Mouse (Mus musculus) cerebral cortex, adult 2 months (tissue): ENCODE data around the gene Hdgfl2.

Source experiments
- WGBS: fragments of 180-500 bp; shearing (Covaris S2); methylation state at CpG from one replicate; pipeline ENCODE4 v1.1.7; 2018; 5-methylcytosine and 5-hydroxymethylcytosine counted together

Hdgfl2 gene

DNA sequence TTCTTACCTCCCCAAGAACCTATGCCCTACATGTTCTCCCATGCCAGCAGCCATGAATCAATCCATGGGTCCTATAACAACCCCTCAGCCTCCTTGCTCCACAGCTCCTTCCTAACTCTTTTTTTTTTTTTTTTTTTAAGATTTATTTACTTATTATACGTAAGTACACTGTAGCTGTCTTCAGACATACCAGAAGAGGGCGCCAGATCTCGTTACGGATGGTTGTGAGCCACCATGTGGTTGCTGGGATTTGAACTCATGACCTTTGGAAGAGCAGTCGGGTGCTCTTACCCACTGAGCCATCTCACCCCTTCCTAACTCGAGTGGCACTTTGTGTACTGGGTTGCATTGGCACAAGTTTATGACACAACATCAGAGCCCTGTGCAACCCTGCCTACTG lies 13.7 kb upstream of the Hdgfl2 start:
- 76% methylated on average over 6 of the region's 6 CpGs for whole genome bisulfite sequencing

- 96% methylated on average over 14 of the region's 14 CpGs for WGBS
Observed at GRCm38 (mm10) chr17:56069066-56069465, 10.4 kb upstream of the Hdgfl2 start.

GRCm38 (mm10) chr17:56072243-56072642 lies 7.2 kb upstream of the Hdgfl2 start:
- 87% methylated on average over 5 of the region's 5 CpGs for WGBS

DNA sequence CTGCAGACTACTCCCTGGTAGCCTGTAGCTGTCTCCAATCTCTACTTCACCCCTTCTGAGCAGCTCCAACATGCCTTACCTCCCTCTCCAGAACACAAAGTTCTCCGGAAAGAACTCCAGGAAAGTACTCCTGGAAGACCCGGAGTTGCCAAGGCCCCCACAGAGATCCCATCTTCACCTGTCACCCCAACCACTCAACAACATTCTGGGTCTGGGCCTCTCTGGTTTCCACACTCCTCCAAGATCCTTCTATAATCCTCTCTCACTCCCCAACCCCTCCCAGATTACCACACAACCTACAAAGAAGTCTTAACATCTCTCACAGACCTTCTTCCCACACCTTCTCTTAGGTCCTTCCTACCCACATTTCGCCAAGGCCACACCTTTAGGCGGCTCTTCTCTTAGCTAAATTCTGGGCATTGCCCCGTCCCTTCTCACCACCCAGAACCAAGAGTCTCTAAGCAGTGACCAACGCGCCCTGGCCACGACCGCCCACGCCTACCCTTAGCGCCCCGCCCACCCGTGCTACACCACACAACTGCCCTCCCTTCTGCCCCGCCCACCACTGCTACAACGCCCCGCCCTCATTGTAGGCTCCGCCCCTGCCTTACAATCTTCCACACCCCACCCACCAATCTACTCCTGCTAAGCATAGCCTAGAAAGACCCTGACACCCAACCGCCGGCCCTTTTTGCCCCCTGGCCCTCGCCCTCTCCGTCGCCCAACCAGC lies 5.2 kb upstream of the Hdgfl2 start:
- 8% methylated on average over 22 of the region's 22 CpGs for WGBS

DNA sequence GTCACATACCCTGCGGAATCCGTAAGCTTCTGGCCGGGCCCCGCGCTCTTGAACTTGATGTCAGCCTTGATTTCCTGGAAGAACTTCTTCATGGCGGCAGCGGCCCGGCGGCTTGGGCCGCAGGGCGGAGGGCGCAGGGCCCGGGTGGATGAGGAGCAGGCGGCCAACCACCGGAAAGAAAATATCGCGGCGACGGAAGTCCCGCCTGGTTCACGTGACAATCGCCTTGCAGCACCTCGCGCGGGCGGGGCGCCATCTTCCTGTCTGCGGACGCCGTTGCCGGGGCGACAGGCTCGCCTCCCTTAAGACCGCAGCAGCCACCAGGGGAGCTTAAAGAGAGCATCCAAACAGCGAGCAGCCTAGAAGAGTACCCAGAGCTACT lies 4.6 kb upstream of the Hdgfl2 start, which contains the start of gene Ubxn6:
Ubxn6 (minus strand) TSS at position 202 of the 382 bp plus-strand sequence.
- under 1% methylated on average over 35 of the region's 35 CpGs for WGBS

GRCm38 (mm10) chr17:56077523-56077922 lies 1.9 kb upstream of the Hdgfl2 start:
- WGBS, result 80% methylated on average over 5 of the region's 5 CpGs

DNA sequence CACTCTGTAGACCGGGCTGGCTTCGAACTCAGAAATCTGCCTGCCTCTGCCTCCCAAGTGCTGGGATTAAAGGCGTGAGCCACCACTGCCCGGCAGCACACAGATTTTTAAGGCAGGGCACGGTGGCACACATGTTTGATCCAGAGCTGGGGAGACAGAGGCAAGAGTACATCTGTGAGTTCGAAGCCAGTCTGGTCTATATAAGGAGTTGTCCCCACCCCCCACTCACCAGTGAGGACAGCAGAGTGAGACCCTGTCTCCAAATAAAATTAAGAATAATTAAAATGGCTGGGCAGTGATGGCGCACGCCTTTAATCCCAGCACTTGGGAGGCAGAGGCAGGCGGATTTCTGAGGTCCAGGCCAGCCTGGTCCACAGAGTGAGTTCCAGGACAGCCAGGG lies 1.1 kb upstream of the Hdgfl2 start:
- WGBS, result 68% methylated on average over 9 of the region's 9 CpGs

- under 1% methylated on average over 11 of the region's 11 CpGs for WGBS
Observed at GRCm38 (mm10) chr17:56079921-56080320, 487 bp downstream of the Hdgfl2 start.

- WGBS, result 5% methylated on average over 8 of the region's 8 CpGs
Observed at GRCm38 (mm10) chr17:56080781-56081585, 1.5 kb downstream of the Hdgfl2 start.

DNA sequence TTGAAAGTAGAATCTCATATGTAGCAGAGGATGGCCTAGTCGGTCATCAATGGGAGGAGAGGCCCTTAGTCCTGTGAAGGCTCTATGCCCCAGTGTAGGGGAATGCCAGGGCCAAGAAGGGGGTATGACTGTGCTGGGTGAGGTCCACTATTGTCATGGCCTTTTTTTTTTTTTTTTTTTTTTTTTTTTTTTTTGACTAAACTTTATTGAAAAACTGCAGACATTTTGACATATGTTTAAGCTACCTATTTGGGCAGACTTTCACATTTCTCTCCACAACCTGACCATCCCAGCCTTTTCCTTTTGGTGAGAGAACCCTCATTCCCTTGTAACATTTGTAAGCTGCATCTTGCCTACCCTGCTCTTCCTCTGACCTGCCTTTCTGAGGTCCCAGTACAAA lies 12.9 kb downstream of the Hdgfl2 start:
- 89% methylated on average over 1 of the region's 1 CpGs for WGBS

GRCm38 (mm10) chr17:56092794-56093193 lies 13.4 kb downstream of the Hdgfl2 start:
- WGBS, result 82% methylated on average over 1 of the region's 1 CpGs

DNA sequence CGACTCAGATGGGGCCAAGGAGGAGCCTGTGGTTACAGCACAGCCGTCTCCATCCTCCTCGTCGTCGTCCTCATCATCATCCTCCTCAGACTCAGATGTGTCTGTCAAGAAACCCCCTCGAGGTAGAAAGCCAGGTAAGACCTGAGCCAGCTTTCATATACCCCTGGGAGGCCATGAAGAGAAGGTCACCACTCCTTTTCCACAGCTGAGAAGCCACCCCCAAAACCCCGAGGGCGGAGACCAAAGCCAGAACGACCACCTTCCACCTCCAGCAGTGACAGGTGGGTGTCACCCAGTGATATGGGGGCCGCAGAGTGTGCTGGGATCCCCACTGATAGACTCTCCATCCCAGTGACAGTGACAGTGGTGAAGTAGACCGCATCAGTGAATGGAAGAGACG lies 17.4 kb downstream of the Hdgfl2 start:
- 87% methylated on average over 12 of the region's 12 CpGs for WGBS

DNA sequence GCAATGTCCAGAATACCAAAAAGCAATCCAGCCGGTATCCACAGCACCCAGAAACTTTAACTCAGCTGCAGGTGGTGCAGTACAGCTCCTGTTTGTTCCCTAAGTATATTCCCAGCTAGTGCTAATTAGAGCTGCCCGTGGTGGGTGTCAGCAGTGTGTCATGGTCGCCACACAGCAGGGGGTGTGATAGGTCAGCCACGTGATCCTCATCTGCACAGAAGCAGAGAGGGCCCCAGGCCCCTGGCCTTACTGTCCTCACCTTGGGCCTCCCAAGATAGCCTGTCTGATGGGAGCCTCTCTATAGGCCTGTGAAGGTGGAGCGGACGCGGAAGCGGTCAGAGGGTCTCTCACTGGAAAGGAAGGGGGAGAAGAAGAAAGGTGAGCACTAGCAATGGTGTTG lies 18.7 kb downstream of the Hdgfl2 start:
- WGBS, result 84% methylated on average over 8 of the region's 8 CpGs

GRCm38 (mm10) chr17:56098711-56099572 lies 19.5 kb downstream of the Hdgfl2 start:
- 82% methylated on average over 15 of the region's 15 CpGs for WGBS

GRCm38 (mm10) chr17:56100811-56101210 lies 21.4 kb downstream of the Hdgfl2 start:
- WGBS, result 84% methylated on average over 3 of the region's 3 CpGs

DNA sequence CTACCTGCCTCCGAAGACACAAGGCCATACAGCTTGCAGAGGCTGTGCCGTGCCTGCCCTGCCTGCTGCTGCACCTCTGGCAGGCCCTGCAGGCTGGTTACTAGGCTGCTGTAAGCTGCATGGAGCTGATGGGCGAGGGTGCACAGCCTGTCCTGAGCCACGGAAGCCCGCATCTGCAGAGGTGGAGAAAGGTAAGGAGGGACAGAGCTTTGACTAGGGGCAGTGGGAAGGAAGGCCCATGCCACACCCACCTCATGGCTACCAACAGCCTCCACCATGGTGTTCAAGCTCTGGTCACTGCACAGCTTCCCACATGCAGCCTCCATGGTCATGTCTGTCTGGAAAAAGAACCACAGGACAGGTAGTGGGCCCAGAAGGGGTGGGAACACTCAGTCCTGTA lies 22.7 kb downstream of the Hdgfl2 start:
- WGBS, result 96% methylated on average over 5 of the region's 5 CpGs

GRCm38 (mm10) chr17:56102927-56103326 lies 23.5 kb downstream of the Hdgfl2 start:
- WGBS, result 95% methylated on average over 9 of the region's 9 CpGs

DNA sequence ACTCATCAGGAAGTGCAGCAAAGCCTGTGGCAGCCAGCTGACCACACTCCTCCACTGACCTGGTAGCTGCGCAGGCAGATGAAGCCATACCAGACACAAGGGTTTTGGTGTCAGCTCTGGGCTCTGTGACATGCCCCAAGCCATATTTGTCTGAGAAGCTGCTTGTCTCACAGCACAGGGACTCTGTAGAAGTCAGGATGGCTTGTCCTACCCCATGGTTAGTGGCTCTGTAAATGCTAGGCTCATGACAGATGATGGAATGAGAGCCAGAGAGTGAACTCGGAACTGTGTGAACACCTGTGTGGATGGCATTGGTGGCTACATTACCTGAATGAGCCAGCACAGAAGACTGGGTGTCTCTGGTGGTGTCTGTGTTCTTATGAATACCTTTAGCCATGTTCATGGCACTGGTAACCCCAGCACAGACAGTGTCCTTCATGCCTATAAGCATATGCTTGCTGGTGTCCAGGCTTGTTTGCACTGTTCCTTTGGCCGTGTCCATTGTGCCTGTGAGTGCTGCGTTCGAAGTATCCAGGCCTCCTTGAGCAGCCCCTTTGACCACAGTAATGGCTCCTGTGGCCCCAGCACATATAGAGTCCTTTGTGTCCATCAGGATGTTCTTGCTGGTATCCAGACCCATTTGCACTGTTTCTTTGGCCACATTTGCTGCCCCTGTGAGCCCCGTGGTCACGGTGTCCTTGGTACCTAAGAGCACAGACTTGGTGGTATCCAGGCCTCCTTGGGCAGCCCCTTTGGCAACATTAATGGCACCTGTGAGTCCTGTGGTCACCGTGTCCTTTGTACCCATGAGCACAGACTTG lies 24.2 kb downstream of the Hdgfl2 start:
- 96% methylated on average over 8 of the region's 8 CpGs for WGBS

DNA sequence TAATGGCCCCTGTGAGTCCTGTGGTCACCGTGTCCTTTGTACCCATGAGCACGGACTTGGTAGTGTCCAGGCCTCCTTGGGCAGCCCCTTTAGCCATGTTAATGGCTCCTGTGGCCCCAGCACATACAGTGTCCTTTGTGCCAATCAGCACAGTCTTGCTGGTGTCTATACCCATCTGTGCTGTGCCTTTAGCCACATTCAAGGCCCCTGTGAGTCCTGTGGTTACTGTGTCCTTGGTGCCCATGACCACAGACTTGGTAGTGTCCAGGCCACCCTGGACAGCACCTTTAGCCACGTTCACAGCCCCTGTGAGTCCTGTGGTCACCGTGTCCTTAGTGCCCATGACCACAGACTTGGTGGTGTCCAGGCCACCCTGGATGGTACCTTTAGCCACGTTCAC lies 25.4 kb downstream of the Hdgfl2 start:
- WGBS, result 90% methylated on average over 3 of the region's 5 CpGs

- WGBS, result 92% methylated on average over 4 of the region's 4 CpGs
Observed at GRCm38 (mm10) chr17:56106436-56106835, 27.0 kb downstream of the Hdgfl2 start.

DNA sequence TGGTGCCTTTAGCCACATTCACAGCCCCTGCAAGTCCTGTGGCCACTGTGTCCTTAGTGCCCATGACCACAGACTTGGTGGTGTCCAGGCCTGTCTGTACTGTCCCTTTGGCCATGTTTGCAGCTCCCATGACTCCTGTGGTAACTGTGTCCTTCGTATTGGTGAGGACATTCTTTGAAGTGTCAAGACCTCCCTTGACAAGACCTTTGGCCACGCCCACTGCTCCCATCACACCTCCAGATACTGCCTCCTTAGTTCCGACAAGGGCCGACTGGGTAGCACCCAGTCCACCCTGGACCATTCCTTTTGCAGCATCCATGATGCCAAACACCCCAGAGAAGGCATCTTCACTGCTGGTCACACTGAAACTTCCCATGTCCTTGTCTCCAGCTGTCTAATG lies 27.5 kb downstream of the Hdgfl2 start:
- WGBS, result 85% methylated on average over 4 of the region's 4 CpGs
